Mouse (Mus musculus) CH12.LX (cell line): ENCODE measurements at regions not wholly inside any gene's neighbourhood (a gene's known extent, or its start where the extent isn't known, plus 50 kb on each side); places are given as distances from the start of the nearest gene placed in this dataset.

Experiments used
- DNase-seq: peaks from one replicate; pipeline ENCODE4 v3.0.0-alpha.2; 2013; ENCODE audit errors: extremely low read depth
- H3K27ac ChIP-seq: 2 replicates; pipeline ENCODE4 v1.5.1; 2012; ENCODE audit warnings: low read depth, mild to moderate bottlenecking, control low read depth, moderate library complexity; ENCODE audit not compliant: insufficient read depth
- H3K27me3 ChIP-seq: replicated peaks from 2 replicates; pipeline ENCODE3; 2012; ENCODE audit warnings: inconsistent platforms
- H3K36me3 ChIP-seq, 2 experiments: replicated peaks in 1 of 2; 2 replicates each; pipeline versions ENCODE3 to v1.6.1; 2012; ENCODE audit warnings: inconsistent platforms in 1 of 2, low read length in 1 of 2, mild to moderate bottlenecking in 1 of 2, mixed read lengths in 1 of 2, moderate library complexity in 1 of 2; ENCODE audit not compliant: control insufficient read depth in 1 of 2, insufficient read depth in 1 of 2
- H3K4me1 ChIP-seq, 2 experiments: 2 replicates each; pipeline ENCODE4 v1.6.1; 2012; ENCODE audit warnings: inconsistent platforms in 1 of 2, moderate library complexity in 1 of 2; ENCODE audit not compliant: insufficient read depth in 2 of 2, control insufficient read depth in 1 of 2
- H3K4me2 ChIP-seq: 2 replicates; pipeline ENCODE4 v1.6.1; 2012; ENCODE audit warnings: low read depth, mild to moderate bottlenecking, control low read depth; ENCODE audit not compliant: poor library complexity, insufficient read depth, severe bottlenecking
- H3K4me3 ChIP-seq, 3 experiments: fragments of 150-350 bp in 1 of 3; sonication (generic) in 1 of 3; replicated peaks in 1 of 3; 2 replicates each; pipeline versions ENCODE3 to v1.5.1; 2011 to 2012; ENCODE audit warnings: low read depth in 2 of 3, low read length in 2 of 3, mild to moderate bottlenecking in 2 of 3, moderate library complexity in 2 of 3, control low read depth in 1 of 3, improper control_type of control experiment in 1 of 3, inconsistent platforms in 1 of 3, mixed read lengths in 1 of 3; ENCODE audit not compliant: poor library complexity in 1 of 3
- H3K79me2 ChIP-seq: replicated peaks from 2 replicates; pipeline ENCODE4 v1.6.1; 2012; ENCODE audit warnings: mild to moderate bottlenecking, moderate library complexity; ENCODE audit not compliant: control insufficient read depth, poor library complexity, insufficient read depth, severe bottlenecking; ENCODE audit errors: extremely low read depth
- H3K9ac ChIP-seq: 2 replicates; pipeline ENCODE4 v1.6.1; 2012; ENCODE audit warnings: low read depth, mild to moderate bottlenecking, control low read depth, moderate library complexity; ENCODE audit not compliant: insufficient read depth
- H3K9me3 ChIP-seq: replicated peaks from 2 replicates; pipeline ENCODE3; 2012; ENCODE audit warnings: low read length, inconsistent platforms, mixed read lengths
- CHD2 ChIP-seq: IDR thresholded peaks from 2 replicates; pipeline ENCODE4 v1.6.1; 2011; ENCODE audit warnings: low read length, improper control_type of control experiment
- CTCF ChIP-seq, 2 experiments: IDR thresholded peaks in 1 of 2; conservative IDR thresholded peaks in 1 of 2; 2 replicates each; pipeline ENCODE4 v1.5.1; 2011 to 2012; ENCODE audit warnings: low read depth in 2 of 2, low read length in 2 of 2, improper control_type of control experiment in 1 of 2, inconsistent platforms in 1 of 2, mild to moderate bottlenecking in 1 of 2, moderate library complexity in 1 of 2
- E2F4 ChIP-seq: IDR thresholded peaks from 2 replicates; pipeline ENCODE4 v1.6.1; 2011; ENCODE audit warnings: low read depth, low read length, improper control_type of control experiment; ENCODE audit not compliant: insufficient replicate concordance
- ELF1 ChIP-seq: IDR thresholded peaks from 2 replicates; pipeline ENCODE4 v1.6.1; 2014; ENCODE audit warnings: low read depth, mild to moderate bottlenecking, inconsistent platforms, low read length, improper control_type of control experiment
- EP300 ChIP-seq: IDR thresholded peaks from 2 replicates; pipeline ENCODE4 v1.6.1; 2011; ENCODE audit warnings: low read length, improper control_type of control experiment
- GABPA ChIP-seq: IDR thresholded peaks from 2 replicates; pipeline ENCODE4 v1.6.1; 2012; ENCODE audit warnings: low read depth, low read length, improper control_type of control experiment, inconsistent platforms; ENCODE audit not compliant: insufficient replicate concordance
- HCFC1 ChIP-seq: IDR thresholded peaks from 2 replicates; pipeline ENCODE4 v1.6.1; 2012; ENCODE audit warnings: low read depth, mild to moderate bottlenecking, inconsistent platforms, low read length, improper control_type of control experiment
- IRF4 ChIP-seq: IDR thresholded peaks from 2 replicates; pipeline ENCODE4 v1.6.1; 2014; ENCODE audit warnings: low read depth, mild to moderate bottlenecking, inconsistent platforms, low read length, improper control_type of control experiment
- JUN ChIP-seq: IDR thresholded peaks from 2 replicates; pipeline ENCODE4 v1.6.1; 2011; ENCODE audit warnings: low read depth, mild to moderate bottlenecking, low read length, improper control_type of control experiment, moderate library complexity; ENCODE audit not compliant: insufficient read depth
- KAT2A ChIP-seq: IDR thresholded peaks from 2 replicates; pipeline ENCODE4 v1.6.1; 2012; ENCODE audit warnings: low read length, improper control_type of control experiment, inconsistent platforms; ENCODE audit not compliant: insufficient replicate concordance
- MAX ChIP-seq: IDR thresholded peaks from 2 replicates; pipeline ENCODE4 v1.6.1; 2011; ENCODE audit warnings: low read length, improper control_type of control experiment
- MAZ ChIP-seq: IDR thresholded peaks from 2 replicates; pipeline ENCODE4 v1.6.1; 2012; ENCODE audit warnings: low read depth, mild to moderate bottlenecking, inconsistent platforms, low read length, improper control_type of control experiment, moderate library complexity
- MEF2A ChIP-seq: IDR thresholded peaks from 2 replicates; pipeline ENCODE4 v1.6.1; 2014; ENCODE audit warnings: low read depth, mild to moderate bottlenecking, inconsistent platforms, low read length, improper control_type of control experiment, borderline replicate concordance
- MXI1 ChIP-seq: IDR thresholded peaks from 2 replicates; pipeline ENCODE4 v1.6.1; 2011; ENCODE audit warnings: mild to moderate bottlenecking, low read depth, low read length, improper control_type of control experiment
- NELFE ChIP-seq: IDR thresholded peaks from 2 replicates; pipeline ENCODE4 v1.6.1; 2011; ENCODE audit warnings: low read depth, low read length, improper control_type of control experiment
- NRF1 ChIP-seq: IDR thresholded peaks from 2 replicates; pipeline ENCODE4 v1.6.1; 2014; ENCODE audit warnings: low read depth, mild to moderate bottlenecking, inconsistent platforms, low read length, improper control_type of control experiment, moderate library complexity
- POLR2AphosphoS2 ChIP-seq: IDR thresholded peaks from 2 replicates; pipeline ENCODE4 v1.6.1; 2011; ENCODE audit warnings: low read depth, low read length, improper control_type of control experiment
- SIN3A ChIP-seq: IDR thresholded peaks from 2 replicates; pipeline ENCODE4 v1.6.1; 2012; ENCODE audit warnings: low read length, improper control_type of control experiment, inconsistent platforms
- SMC3 ChIP-seq: IDR thresholded peaks from 2 replicates; pipeline ENCODE4 v1.6.1; 2011; ENCODE audit warnings: low read depth, low read length, improper control_type of control experiment
- TCF12 ChIP-seq: IDR thresholded peaks from 2 replicates; pipeline ENCODE4 v1.6.1; 2014; ENCODE audit warnings: low read depth, mild to moderate bottlenecking, inconsistent platforms, low read length, improper control_type of control experiment
- UBTF ChIP-seq: IDR thresholded peaks from 2 replicates; pipeline ENCODE4 v1.6.1; 2012; ENCODE audit warnings: low read depth, mild to moderate bottlenecking, inconsistent platforms, low read length, improper control_type of control experiment, moderate library complexity
- USF1 ChIP-seq: IDR thresholded peaks from 2 replicates; pipeline ENCODE4 v1.6.1; 2014; ENCODE audit warnings: low read depth, mild to moderate bottlenecking, inconsistent platforms, low read length, improper control_type of control experiment
- dilution Hi-C: fragments of 300-500 bp; cut with MboI; formaldehyde crosslinking; loops from 2 replicates; pipeline ENCODE4 v1.14.3; 2020; ENCODE audit warnings: low sequenced_read_pairs; ENCODE audit not compliant: extremely low pct_unique_long_range_greater_than_20kb, extremely low pct_ligation_motif_present
- in situ Hi-C: fragments of 300-500 bp; cut with MboI; formaldehyde crosslinking; loops from 3 replicates; pipeline ENCODE4 v1.14.3; 2019; ENCODE audit warnings: low sequenced_read_pairs, low pct_ligation_motif_present, low pct_unique_long_range_greater_than_20kb, mixed read lengths

DNA sequence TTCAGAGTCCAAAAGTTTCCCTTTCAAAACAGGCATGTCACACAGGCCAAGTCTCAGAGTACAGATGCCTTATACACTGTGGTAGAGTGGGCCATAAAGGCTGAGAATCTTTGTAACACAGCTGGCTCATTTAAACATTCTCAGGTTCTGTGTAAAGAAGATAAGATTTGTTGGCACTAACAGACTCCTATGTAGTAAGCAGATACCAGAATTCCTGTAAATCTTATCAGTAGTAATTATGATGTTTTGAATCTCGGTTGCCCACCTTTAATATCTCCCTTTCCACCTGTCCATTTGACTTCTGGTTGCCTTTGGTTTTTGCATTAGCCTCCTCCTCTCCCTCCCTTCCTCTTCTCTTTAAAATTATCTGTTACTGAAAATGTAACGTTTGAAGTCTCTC, 573.1 kb upstream of the Cdh6 start:
- no peak overlapping the region for H3K4me2 ChIP-seq
- H3K9me3 ChIP-seq: no peaks in the 10 kb centered on the region
- no peak for TF ChIP-seq USF1
- TF ChIP-seq CHD2: no peak
- TF ChIP-seq GABPA: no peak
- TF ChIP-seq ELF1: no peak
- TF ChIP-seq SMC3: no peak
- TF ChIP-seq NRF1: no peak
- TF ChIP-seq IRF4: no peak
- TF ChIP-seq MXI1: no peak
- TF ChIP-seq CTCF (conservative IDR thresholded peaks at IDR 0.05 in 1 of 2, IDR thresholded peaks at IDR 0.05 in 1 of 2; ENCODE audit: low read depth in 2 of 2, low read length in 2 of 2): no peak
- no peak for TF ChIP-seq MAX
- TF ChIP-seq MAZ: no peak
- TF ChIP-seq TCF12: no peak
- TF ChIP-seq EP300: no peak
- no peak for TF ChIP-seq UBTF
- no peak for TF ChIP-seq HCFC1
- no peak for TF ChIP-seq MEF2A
- TF ChIP-seq E2F4: no peak
- no peak overlapping the region for H3K4me3 ChIP-seq
- no peak for DNase-seq
- H3K79me2 ChIP-seq: no peaks in the 10 kb centered on the region
- no peaks in the 10 kb centered on the region for H3K36me3 ChIP-seq
- no peaks in the 10 kb centered on the region for H3K27me3 ChIP-seq
- no peak overlapping the region for H3K27ac ChIP-seq
- dilution Hi-C loops: no loop called here
- no peak overlapping the region for H3K9ac ChIP-seq
- H3K4me1 ChIP-seq: no peaks in the 10 kb centered on the region
- in situ Hi-C loops: no loop called here

DNA sequence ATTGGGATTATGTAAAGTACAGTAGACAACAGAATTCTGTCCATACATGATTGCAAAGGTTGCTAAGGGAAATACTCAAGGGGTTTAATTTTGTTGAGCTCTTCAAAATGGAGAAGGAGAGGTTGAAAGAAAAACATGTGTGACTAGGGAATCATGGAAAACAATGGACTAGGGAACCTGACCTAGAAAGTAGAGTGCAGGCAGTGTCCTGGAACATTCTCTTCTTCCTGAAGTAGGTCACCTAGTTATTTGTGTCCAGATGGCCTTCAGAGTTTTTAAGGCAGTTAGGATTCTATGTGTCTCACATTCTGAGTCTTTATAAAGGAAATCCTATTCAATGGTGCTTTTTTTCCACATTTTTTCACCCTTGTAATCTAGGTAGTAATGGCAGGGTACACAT, 532.8 kb upstream of the Cdh6 start:
- TF ChIP-seq E2F4: no peak
- TF ChIP-seq MAX: no peak
- no peak for TF ChIP-seq SIN3A
- no peak for TF ChIP-seq UBTF
- TF ChIP-seq POLR2AphosphoS2: no peak
- TF ChIP-seq KAT2A: no peak
- TF ChIP-seq NELFE: no peak
- no peak for TF ChIP-seq MEF2A
- TF ChIP-seq GABPA: no peak
- TF ChIP-seq JUN: no peak
- no peak for TF ChIP-seq CTCF (conservative IDR thresholded peaks at IDR 0.05 in 1 of 2, IDR thresholded peaks at IDR 0.05 in 1 of 2; ENCODE audit: low read depth in 2 of 2, low read length in 2 of 2)
- no peak for TF ChIP-seq NRF1
- TF ChIP-seq, all 38 proteins: peak for 0
- no peaks in the 10 kb centered on the region for H3K79me2 ChIP-seq
- no peaks in the 10 kb centered on the region for H3K36me3 ChIP-seq
- H3K9ac ChIP-seq: no peak overlapping the region
- dilution Hi-C loops: no loop called here
- H3K9me3 ChIP-seq: no peaks in the 10 kb centered on the region
- no peak for DNase-seq
- in situ Hi-C loops: no loop called here
- H3K4me2 ChIP-seq: no peak overlapping the region
- H3K4me1 ChIP-seq: no peaks in the 10 kb centered on the region
- H3K27ac ChIP-seq: no peak overlapping the region
- H3K4me3 ChIP-seq: no peak overlapping the region
- no peaks in the 10 kb centered on the region for H3K27me3 ChIP-seq
